Mouse (Mus musculus) adrenal gland (tissue): ENCODE data around the gene Atp11a.

Source experiments
- intact Hi-C: fragments of 180-260 bp; cut with DNase I; formaldehyde crosslinking; loops from one replicate; pipeline ENCODE4 v1.15.1; 2025

The Atp11a gene

DNA sequence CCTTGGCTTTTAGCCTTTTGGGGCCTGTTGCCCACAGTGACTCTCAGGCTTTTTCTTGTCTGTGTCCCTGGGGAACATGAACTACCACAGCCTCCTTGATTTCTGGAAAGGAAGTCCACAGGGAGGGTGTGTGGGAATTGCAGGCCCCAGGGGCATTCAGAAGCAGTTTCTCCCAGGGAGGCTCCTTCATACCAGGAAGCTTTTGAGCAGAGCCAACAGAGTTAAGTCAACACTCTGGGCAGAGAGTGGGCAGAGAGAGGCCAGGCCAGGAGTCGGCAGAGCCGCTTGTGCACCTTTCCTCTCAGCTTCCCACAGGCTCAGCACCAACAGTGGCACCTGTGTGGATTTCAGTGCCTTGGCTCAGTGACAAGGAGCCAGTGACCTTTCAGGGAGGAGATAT lies 51.2 kb downstream of the Atp11a start:
- intact Hi-C loops = loop anchor here (5.0 kb wide), 1 partner anchor 121 kb away; no protein-coding TSS in a partner anchor

DNA sequence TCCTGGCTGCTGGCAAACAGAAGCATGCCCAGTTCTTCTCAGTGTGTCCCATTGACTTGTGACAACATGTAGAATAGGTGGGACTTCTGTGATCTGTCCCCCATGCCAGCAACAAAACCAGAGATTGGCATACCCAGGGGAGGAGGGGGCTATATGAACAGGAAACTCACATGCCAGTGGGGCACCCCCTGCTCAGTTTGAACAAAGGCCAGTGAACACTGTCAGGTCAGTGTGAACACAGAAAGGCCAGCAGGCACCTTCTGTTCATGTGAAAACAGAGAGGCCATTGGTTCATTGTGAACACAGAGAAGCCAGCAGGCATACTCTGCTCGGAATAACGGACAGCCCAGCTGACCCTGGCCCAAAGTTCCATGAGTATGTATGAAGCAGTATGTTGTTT lies 52.7 kb downstream of the Atp11a start:
- intact Hi-C loops = loop anchor here (5.0 kb wide), 1 partner anchor 122 kb away; no protein-coding TSS in a partner anchor

DNA sequence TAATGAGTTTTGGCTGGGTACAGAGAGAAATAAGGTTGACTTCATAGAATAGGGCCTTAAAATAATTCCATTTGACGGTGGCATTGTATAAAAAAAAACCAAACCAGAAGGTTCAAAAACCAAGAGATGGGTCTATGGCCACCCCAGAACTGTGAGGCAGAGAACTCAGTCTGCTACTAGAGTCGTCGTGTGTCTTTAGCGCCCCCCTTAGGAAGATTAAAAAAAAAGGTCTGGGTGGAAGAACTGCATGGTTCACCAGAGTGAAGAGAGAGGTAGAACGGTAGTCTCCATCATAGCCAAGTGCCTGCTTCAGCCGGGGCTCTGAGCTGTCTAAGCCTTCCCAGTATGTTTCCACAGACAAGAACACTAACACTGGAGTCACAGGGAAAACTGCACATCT lies 54.4 kb downstream of the Atp11a start:
- intact Hi-C loops = loop anchor here (5.0 kb wide), 2 partner anchors 59 to 134 kb away; no protein-coding TSS in a partner anchor

DNA sequence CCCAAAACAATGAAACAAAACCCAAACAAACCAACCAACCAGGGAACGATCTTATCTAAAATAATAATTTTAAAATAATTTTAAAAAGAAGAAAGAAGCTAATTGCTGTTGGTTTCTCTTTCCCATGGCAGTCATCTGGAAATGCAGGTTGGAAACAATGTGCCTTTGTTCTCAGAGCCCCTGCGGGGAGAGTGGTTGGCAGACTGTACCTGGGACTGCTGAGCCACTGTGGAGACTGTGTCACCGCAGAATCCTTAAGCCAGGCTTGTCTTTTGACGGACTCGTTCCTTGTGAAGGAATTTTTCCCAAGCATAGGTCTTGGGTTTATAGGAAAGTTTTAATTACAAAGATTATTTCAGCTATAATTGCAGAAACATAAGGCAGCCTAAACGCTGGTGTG lies 59.6 kb downstream of the Atp11a start:
- intact Hi-C loops = no loop called here

DNA sequence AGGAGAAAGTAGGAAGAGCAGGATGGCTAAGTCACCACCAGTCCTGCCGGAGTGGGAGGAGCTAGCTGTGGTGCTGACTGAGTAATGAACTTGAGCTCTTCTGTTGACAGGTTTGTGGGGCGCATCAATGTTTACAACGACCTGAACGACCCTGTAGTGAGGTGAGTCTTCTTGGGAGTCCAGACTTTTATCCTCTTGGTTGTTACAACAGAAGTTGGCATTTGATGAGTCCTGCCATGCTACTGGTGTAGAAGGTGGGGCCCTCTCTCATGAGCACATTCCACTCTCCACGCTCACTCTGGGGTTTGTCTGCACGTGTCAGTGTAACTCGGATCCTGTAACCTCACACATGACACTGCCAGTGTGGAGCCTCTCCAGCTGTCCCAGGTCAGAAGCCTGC lies 66.1 kb downstream of the Atp11a start:
- intact Hi-C loops = no loop called here

DNA sequence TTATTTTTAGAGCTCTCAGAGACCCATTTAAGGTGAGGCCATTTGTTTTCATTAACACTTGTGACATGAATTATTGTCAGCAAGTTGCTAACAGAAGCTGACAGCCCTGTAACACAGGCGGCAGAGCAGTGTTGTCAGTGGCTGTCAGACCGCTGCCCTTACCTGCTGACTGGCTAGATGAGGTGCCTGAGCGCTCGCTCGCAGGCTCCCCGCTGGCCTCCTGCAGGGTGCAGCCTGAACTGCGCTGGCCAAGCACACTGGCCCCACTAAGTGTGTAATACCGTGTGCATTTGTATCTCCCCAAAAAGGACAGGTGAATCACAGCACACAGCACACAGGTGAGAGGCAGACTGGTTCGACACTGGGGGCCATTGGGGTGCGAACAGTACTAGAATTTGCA lies 67.7 kb downstream of the Atp11a start:
- intact Hi-C loops = no loop called here

DNA sequence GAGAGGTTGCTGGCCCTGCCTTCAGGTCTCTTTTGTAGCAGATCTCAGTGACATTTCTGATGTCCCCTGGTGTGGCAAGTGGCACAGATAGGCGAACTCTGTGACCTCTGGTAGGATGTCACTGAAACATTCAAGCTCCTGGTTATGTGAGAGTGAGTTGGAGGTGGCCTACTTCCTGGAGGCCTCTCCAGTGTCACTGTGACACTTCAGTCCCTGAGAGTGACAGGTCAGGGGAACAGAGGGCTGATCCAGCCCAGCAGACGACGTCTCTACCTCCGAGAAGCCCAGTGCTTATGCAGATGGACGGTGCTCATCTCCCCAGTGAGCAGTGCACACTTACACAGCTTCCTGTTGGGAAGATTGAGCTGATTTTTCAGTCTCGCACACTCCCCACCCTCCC lies 68.4 kb downstream of the Atp11a start:
- intact Hi-C loops = no loop called here

DNA sequence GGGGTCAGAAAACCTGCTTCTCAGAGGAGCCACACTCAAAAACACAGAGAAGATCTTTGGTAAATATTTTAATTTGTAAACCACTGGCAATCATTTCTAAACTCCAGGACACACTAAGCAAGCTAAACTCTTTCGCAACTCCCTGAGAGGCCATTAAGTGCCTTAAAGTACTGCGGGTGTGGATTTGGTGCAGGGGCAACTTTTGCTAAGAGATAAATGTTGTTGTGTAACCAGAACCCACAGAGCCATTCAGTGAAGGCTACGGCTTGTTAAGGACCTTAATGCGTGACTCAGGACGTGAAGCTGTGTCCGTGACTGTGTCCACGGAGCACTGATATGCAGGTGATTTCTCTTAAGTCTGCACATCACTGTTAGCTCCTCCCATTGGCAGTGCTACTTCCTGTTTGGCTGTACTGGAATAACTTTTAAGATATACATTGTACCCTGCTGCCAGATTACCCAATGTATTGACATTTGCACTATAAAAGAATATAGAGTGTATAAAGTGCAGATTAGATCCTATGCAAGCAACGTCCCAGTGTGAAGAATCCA lies 68.9 kb downstream of the Atp11a start:
- intact Hi-C loops = no loop called here

DNA sequence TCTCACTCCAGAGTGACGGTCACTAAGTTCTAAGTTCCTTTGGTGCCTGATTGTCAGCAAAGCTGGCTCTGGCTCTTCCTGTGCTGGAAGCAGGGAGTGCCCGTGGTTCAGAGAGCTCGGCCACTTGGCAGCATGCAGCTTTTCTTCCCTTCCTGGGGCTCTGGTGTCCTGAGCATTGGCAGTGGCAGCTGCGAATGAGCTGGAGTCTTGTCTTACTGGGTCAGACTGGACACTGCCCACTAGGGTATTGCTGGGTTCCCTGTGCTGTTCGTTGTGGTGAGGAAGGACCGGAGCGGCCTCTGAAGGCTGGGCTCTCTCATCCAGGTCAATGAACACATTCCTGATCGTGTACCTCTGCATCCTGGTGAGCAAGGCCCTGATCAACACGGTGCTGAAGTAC lies 70.3 kb downstream of the Atp11a start:
- intact Hi-C loops = no loop called here

DNA sequence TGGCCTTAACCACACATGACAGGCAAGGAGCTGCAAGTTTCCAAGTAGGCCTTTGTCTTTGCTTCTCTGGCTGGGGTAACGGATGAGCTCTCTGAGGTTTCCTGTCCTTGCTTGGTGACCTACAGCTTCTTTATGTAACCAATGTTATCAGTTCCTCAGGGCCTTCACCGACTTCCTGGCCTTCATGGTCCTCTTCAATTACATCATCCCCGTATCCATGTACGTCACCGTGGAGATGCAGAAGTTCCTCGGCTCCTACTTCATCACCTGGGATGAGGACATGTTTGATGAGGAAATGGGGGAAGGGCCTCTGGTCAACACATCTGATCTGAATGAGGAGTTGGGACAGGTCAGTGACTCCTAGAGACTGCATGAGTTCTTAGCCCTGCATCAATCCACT lies 71.5 kb downstream of the Atp11a start:
- intact Hi-C loops = no loop called here

DNA sequence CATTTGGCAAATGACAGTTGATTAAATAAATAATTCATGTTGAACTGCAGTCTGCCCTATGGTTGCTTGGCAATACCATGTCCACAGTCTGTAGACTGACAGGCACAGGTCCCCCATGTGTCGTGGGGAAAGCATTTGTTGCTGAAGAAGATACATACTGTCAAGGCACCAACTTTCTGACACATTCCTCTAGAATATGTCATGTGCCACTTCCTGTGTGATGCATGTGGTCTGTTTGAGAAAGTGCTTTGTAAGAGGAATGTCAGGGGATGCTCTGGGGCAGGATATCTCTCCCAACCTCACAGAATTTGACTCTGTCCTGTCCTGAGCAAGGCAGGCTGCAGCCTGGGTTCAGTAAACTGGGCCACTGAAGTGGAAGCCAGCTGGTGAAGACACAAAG lies 72.6 kb downstream of the Atp11a start:
- intact Hi-C loops = no loop called here

DNA sequence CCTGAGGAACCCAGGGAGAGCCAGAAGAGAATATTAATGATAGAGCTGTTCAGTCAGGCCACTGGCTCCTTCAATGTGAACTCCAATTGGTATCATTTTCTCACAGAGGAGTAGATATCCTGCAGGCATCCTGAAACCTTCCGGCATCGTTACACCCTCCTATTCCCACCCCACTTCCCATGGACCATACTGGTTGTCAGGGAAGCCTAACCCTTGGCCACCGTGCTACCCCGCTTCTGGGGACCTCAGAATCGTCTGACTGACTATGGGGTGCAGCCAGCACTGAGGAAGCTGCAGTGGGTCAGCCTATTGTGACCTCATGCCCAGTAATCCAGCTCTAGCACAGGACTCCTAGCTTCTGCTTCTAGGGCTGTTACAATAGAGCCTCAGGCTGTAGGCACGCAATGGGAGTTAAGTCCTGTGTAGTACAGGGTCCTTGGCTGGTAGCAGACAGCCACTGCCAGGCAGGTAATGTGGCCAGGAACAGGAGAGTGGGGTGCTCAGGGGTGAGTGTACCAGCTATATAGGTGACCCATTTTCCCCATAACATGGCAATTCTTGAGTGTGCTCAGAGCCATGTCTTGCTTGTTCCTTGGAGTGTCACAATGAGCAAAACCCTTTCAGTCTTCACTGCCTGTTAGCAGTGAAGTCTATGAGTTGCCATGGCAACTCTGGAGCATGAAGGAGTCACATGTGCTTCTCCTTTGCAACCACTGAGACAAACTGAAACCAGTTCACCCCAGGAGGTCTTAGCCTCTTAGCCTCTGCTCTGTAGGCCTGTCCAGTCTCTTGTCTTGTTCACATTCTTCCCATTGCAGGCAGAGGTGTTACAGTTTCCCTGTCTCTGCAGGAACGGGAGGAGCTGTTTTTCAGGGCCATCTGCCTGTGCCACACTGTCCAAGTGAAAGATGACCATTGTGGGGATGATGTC lies 75.1 kb downstream of the Atp11a start:
- intact Hi-C loops = no loop called here

DNA sequence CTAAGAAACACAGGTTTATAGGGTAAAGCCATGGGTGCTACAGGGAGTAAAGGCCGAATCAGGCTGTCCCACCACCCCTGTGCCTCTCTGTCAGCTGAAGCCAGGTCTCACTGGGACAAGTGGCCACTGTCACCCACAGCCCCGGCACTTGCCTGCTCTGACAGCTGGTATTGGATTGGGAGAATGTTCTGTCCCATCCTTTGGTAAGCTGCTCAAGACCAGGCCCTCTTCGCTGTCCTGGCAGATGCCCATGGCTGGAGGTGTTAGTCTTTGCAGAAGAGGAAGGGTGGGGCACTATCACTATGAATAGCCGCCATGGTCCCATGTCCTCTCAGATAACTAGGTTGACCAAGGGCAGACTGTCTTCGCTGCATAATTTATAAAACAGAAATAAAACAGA lies 76.8 kb downstream of the Atp11a start:
- intact Hi-C loops = no loop called here

DNA sequence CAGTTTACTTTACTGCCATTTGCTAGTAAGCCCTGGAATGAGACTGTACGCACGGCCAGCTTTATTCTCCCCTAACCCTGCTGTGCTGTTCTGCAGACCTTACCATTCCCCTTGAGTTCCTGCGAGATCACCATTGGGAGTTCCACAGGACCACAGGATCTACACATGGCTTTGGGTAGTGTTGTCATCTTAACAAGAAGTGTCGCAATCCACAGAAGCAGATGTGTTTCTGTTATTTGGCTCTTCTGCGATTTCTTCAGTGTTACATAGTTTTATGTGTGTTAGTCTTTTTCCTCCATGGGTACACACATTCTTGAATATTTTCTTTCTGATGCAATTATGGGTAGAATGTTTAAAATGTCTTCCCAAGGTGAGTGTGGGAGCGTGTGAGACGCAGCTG lies 84.0 kb downstream of the Atp11a start:
- intact Hi-C loops = no loop called here

DNA sequence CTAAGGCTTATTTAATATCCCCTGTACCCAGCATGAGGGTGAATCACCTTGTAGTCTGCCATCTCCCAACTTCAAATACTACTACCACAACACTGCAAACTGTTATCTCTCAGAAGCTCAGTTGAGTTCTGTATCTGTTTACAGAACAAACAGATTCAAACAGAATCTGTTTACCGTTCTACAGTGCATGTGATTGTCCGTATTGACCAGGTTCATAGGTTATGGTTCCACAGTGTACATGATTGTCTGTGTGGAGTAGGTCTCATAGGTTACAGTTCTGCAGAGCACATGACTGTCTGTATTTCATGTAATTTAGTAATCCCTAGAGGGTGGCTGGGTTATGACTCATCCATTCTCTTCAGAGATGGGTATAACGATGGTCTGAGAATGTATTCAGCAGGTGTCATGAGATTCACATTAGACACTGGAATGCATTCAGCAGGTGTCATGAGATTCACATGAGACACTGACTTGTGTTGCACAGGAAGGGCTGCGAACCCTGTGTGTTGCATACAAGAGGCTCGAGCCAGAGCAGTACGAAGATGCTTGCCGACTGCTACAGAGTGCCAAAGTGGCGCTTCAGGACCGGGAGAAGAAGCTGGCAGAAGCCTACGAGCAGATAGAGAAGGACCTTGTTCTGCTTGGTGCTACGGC lies 85.7 kb downstream of the Atp11a start:
- intact Hi-C loops = no loop called here

DNA sequence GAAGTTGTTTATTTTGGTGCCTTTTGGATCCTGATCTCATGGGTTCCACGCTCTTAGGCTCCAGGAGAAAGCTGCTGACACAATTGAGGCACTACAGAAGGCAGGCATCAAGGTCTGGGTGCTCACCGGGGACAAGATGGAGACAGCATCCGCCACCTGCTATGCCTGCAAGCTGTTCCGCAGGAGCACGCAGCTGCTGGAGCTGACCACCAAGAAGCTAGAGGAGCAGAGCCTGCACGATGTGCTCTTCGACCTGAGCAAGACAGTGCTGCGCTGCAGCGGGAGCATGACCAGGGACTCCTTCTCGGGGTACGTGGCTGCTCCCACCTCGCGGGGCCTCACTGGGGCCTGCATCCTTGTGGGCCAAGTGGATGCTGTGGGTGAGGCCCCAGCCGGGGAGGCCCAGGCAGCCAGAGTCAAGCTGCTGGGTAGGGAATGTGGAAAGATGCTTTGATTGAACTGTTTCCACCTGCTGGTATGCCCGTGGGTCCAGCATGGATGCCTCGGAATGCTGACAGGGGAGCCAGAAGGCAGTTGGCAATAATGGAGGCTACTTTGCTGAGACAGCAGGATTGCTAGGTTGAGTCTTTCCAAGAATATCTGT lies 87.6 kb downstream of the Atp11a start:
- intact Hi-C loops = no loop called here

DNA sequence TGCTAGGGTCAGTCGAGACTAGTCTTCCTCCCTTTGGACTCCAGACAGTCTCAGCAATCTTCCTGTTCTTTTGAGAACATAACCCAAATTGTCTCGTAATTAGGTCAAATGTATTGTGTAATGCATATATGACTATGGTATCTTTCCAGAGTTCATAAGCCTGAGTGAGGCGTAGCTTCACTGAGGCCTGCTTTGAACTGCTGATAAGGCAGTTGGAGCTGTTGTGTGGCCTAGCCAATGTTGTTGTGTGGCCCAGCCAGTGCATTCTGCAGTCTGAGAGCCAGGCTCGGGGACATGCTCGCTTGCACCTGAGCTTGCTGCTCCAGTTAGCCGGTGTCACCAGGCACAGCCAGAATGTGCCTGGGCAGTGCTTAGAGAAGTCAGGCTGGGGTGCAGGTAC lies 89.6 kb downstream of the Atp11a start:
- intact Hi-C loops = no loop called here

DNA sequence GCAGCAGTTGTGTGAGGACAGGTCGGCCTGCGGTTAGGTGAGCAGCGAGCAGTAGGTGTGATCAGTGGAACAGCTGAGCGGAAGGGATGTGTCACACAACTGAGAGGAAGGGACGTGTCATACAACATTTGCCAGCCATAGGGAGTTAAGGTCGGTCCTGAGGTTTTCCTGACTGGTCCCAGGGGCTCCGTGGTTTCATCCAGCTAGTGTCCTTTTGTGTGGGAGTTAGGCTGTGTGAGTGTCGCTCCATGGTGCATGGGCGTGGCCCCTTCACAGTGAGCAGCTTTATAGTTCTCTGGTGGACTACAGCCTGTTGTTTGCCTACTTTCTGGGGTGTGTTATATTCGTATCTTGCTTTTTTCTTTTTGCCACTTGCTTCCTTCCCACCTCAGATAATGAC lies 94.4 kb downstream of the Atp11a start:
- intact Hi-C loops = no loop called here

DNA sequence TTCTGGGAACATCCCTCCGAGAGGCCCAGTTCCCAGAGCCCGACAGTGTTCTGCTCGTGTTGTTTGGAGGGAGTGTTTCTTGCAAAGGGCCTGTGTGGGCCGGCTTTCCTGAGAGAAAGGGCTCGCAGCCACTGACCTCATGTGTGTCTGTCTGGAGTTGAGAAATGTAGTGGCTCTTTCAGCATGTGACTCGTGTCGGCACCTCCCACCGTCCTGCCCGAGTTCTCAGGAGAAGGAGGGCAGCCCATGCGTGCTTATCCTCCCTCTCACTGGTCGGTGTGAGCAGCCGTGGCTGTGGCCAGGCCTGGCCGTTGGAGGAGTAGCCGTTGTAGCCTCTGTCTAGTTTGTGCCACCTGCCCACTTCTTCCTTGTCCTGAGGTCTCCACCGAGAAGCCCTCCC lies 99.2 kb downstream of the Atp11a start:
- intact Hi-C loops = no loop called here

DNA sequence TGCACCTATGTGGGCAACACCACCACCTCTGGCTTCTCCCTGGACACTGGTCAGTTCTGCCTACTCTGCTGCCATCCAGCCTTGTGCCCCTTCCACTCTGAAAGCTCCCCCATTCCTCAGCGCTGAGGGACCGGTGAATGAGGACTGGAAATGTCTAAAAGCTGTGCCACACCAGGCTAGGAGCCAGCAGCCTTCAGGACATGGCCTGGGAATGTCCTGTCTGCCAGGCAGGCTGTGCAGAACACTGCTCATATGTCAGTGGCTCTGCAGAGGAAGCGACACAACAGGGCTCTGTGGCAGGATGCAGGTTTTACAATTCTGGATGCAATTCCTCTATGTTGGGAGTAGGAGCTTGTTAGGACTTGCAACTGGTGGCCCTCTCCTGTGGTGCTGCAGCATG lies 106.2 kb downstream of the Atp11a start:
- intact Hi-C loops = no loop called here

DNA sequence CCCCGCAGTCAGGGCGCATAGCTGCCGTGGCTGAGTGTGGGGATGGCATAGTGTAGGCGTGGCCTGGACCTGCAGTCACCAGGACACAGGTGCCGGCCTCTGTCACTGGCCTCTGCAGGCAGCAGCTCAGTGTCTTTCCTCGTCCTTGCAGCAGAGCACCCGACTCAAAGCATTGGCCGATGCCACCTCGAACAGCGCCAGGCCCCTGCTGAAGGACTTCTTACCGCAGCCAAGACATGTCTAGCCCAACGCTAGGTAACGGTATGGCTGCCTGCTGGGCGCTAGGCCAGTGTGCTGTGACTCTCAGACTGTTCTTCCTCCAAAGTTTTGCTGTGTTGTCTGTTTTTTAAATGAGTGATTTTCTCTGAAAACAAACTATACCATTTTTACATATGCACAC lies 106.8 kb downstream of the Atp11a start:
- intact Hi-C loops = no loop called here

DNA sequence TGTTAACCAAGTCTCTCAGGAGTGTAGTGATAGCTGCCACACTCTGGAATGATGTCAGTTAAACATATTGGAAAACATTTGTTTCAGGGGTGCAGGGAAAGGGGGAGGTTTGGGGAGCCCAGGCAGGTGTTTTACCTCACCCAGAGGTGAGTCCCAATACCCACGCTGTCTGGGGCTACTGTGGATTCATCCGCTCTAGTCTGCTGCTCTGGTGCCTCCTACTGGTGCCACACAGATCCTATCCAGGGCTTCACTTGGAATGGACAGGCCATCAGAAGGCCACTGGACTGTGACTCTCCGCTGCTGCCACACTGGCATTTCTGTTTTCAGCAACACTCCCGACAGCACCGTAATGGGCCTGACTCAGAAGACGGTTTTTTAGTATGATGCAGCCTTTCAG lies 109.0 kb downstream of the Atp11a start:
- intact Hi-C loops = no loop called here
